Mouse (Mus musculus) MN1 (cell line): ENCODE data around the gene Ubr3.

ENCODE experiments used
- DNase-seq: peaks from one replicate; pipeline ENCODE4 v3.0.0-alpha.2; 2016; ENCODE audit warnings: low spot score

Gene Ubr3

GRCm38 (mm10) chr2:69897039-69897617, at the start of gene Ubr3:
Ubr3 (plus strand) TSS chr2:69897246.
- DNase-seq, result peak; percentile 97

DNA sequence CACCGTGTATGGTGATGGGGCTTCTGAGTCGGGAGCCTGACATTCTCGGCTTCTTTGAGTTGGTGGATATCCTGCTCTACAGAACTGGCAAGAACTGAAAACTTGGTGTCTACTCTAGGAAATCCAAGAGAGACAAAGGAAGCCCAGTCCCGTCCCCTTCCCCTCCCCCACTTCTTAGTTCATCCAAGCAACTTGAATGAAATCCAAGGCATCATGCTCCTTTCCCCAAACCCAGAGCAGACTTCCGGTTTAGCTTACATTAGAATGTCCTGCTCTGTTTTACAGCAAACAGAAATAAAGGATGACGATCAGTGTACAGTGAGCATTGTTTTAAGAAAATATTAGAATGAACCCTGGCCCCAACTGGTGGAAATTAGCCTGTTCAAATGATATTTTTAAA, 47.8 kb upstream of the Ubr3 start:
- no peak for DNase-seq

DNA sequence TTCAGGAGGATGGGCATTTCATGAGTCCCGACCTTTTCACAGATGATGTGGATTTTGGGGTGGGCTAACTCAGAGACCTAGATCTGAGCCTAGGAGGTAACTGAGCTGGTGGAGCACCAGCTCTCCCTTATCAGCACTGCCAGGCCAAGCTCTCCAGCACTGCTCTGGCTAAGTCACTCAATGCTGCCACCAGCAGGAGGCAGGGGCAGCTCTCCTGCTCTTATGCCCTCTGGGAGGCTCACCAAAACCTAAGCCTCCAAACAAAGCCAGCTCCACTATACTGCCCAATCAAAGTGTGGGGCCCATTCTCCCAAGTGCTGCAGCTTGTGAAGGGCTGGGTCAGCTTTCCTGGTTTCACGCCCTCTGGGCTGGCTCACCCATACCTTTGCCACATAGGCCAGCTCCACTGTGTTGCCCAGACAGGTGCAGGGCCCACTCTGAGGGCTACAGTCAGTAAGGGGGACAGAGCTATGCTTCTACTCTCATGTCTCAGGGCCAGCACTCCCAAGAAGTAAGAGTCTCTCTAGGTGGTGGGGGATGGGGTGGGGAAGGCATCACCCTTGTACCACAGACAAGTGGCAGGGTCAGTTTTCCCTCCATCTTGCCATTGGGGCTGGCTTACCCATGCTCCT, 45.5 kb upstream of the Ubr3 start:
- DNase-seq, result no peak

GRCm38 (mm10) chr2:69856392-69856791, 40.7 kb upstream of the Ubr3 start:
- DNase-seq, result no peak

DNA sequence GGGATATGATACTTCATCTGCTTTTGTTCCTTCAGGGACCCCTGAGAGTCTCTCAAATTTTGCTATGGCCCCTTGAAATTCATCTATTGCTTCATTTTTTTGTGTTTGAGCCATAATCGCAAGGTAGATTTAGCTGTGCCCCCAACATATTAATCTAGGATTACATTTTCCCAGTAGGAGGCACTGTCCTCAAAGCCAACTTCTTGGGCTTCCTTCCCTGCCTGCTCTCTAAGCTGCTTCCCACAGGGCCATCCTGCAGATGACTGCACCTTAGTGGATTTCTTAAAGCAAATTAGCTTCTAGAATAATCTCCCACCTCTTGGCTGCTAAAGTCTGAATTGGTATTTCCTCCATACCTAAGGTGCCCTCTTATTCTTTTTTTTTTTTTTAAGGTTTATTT, 39.2 kb upstream of the Ubr3 start:
- DNase-seq, result no peak

GRCm38 (mm10) chr2:69860972-69861452, 36.0 kb upstream of the Ubr3 start:
- no peak for DNase-seq

DNA sequence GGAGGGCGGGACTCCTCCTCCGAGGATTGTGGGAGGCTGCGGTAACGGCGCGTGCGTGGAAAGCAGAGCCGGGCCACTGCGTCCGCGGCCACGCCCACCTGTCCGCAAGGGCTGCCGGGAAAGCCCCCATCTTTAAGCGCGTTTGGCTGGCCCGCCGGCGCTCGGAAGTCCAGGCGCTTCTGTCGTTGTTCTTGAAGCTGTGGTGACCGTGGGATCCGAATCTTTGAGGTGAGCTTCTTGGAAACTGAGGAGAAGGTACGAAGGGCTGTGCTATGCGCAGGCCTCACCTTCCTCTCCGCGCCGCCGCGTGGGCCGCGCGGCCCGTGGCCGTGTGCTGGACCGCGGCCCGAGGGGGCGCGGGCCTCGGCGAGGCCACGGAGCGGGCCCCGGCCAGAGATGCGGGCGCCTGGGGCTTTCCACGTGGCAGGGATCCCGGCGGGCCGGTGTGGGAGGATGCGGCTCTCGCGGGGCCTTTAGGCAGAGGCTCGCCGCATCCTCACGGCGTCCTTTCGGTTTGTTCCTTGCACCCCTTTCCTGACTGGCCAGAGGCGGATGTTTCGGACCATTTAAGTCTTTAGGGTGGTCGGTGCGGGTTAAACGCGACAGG, 35.5 kb upstream of the Ubr3 start, which contains the start of gene Ssb:
TSS of gene Ssb (plus strand) at position 78 of the 607 bp plus-strand sequence.
- peak; percentile 96 for DNase-seq

- DNase-seq, result peak; percentile 30
Observed at GRCm38 (mm10) chr2:69862117-69862657, 34.9 kb upstream of the Ubr3 start.

DNA sequence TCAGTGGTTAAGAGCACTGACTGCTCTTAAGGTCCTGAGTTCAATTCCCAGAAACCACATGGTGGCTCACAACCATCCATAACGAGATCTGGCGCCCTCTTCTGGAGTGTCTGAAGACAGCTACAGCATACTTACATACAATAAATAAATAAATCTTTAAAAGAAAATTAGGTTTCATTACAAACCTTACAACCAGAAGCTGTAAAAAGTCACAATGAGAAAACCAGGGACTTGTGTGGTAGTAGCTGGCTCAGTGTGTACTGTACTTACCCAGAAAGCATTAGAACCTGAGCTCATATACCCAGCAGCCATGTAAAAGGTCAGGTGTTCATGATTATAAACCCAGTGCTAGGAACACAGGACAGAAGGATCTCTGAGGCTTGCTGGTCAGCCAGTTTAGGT, 13.1 kb upstream of the Ubr3 start:
- DNase-seq, result no peak

- no peak for DNase-seq
Observed at GRCm38 (mm10) chr2:69884581-69884980, 12.5 kb upstream of the Ubr3 start.

GRCm38 (mm10) chr2:69885050-69885449, 12.0 kb upstream of the Ubr3 start:
- DNase-seq, result no peak

DNA sequence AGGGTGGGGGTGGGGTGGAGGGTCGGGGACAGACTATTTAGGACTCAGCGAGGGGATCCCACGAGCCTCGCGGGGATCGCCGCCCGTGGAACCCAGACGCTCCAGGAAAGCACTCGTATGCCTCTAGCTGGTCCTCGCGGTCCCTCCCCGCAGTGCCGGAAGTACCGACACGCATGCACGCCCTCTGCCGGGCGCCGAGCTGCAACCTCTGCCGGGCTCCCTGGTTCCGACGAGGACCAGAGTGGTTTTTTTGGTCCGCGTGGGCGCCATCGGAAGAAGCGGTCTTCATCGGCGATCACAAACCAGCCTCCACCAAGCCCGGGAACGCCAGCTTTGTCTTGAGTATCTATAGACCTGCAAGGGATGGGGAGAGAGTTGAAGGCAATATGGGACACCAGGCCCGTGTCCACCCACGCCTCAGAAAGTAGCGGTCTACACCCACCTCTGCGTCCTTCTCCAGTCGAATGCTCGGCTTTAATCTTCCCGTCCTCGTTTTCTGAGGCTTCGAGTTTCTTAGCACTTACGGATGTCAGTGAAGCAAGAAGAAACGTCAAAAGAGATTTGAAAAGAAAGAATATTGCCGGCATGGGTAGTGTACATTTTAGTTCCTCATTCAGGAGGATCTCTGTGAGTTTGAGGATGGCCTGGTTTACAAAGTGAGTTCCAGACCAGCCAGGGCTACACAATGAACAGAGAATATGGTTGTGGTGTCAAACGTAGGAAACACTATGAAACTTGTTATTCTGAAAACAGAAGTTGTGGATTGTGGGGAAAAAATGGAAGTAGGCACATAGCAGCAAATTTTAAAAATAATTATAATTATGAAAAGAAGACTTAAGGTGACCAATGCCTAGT, 11.4 kb upstream of the Ubr3 start, which contains the start of gene Mettl5:
TSS of gene Mettl5 (minus strand) at position 165 of the 855 bp plus-strand sequence.
- peak; percentile 91 for DNase-seq

DNA sequence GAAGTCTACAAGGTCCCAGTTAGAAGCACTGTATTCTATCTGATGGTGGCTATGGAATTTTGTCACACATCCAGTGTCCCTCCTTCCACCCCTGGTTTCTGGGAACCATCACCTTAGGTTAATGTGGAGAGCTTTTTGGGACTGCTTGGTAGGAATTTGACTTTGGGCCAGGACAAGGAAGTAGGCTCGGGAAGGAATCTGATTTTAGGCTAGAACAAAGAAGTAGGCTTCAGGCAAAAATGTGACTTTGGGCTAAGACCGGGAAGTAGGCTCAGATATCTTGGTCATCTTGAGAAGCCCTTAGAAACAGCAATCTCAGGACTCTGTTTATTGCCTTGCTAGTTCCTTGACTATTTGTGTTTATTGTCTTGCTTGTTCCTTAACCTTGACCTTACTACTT, 8.1 kb upstream of the Ubr3 start:
- no peak for DNase-seq

GRCm38 (mm10) chr2:69890843-69891242, 6.2 kb upstream of the Ubr3 start:
- DNase-seq, result no peak

DNA sequence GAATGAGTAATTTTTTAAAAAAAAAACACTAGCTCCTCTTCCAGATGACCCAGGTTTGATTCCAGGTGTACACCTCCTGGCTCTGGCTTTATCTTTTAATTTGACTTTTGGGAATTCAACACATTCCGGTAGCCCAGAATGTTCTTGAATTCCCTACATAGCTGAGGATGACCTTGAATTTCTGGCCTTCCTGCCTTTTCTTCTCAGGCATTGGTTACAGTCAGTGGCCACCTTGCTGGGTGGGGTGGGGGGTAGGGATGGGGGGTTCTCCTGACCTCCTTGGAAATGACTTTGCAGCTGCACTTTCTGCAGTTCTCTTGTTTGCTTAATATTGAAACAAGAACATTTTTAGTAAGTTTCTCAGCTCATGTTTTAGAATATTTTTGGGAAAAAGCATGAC, 3.9 kb upstream of the Ubr3 start:
- no peak for DNase-seq

DNA sequence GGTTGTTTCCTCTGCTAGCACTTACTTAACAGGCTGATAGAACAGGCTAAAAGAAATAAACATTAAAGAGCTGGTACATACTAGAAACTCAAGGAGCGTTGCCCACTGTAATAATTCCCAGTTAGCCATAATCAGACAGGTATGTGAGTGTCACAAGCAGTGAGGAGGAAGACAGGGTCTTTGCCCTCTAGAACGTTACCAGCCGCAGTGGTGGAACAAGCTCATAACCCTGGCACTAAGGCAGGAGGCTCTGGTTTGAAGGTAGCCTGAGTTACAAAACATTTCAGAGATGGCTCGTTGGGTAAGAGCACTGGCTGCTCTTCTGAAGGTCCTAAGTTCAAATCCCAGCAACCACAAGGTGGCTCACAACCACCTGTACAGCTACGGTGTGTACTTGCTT, 3.2 kb upstream of the Ubr3 start:
- DNase-seq, result no peak

GRCm38 (mm10) chr2:69895502-69896223, 1.4 kb upstream of the Ubr3 start:
- no peak for DNase-seq

DNA sequence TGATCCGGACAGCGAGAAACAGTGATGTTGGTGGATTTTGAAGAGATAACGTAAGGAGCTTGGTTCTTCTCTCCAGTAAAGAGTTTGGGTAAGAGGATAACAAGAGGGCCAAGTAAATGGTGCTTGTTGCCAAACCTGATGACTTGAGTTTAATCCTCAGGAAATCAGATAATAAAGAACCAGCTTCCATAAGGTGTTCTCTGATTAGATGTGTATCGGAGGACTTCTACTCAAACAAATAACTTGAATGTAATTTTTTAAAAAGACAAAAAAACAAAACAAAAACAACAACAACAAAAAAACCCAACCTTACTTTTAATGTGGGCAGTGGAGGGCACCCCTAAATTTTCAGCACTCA, 843 bp upstream of the Ubr3 start:
- DNase-seq, result no peak

DNA sequence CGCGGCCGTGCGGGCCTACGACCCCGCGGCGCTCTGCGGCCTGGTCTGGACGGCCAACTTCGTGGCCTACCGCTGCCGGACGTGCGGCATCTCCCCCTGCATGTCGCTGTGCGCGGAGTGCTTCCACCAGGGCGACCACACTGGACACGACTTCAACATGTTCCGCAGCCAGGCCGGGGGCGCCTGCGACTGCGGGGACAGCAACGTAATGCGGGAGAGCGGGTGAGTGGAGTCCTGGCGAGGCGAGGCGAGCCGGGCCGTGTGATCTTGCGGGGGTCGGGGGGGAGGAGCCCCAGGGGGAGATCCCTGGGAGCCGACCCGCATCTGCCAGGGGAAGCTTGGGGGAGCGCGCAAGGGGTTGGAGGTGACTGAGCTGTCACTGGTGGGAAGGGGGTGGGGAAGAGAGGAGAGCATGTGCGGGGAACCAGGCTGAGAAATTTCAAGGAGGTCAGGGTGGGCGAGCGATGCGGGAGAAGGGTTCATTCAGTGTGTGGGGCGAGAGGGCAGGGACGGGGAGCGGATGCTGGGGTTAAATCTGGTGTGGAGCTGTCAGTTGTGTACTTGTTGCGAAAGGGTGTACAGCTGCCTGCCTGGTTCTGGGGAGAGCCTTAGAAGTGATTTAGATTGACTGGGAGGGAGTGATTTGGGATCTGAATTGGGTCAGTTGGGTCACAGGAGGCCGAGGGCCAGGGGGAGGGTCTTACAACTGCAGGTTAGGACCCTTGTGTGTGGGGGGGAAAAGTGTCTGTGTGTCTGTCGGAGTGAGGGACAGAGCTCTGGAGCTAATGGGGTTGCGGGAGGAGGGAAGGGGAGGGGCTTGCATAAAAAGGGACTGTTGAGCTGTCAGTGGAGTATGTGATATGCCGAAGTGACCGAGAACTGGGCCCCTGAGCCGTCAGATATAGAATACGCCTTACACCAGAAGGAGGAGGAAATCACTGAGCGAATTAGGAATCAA, 851 bp downstream of the Ubr3 start:
- peak; percentile 53 for DNase-seq

DNA sequence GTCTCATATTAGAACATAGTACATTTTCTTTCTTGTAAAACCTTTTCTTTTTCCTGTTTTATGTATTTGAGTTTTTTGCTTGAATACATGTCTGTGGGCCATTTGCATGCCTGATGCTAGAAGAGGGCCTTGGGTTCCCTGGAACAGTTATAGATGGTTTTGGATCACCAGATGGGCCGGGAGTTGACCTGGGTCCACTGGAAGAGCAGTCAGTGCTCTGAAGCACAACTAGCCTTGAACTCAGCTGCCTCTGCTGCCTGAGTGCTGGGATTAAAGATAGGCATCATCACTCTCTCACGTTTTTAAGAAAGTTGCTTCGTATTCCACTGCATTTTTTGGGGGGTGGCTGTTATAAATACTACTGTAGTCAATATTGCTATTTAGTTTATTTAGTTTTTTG, 6.5 kb downstream of the Ubr3 start:
- no peak for DNase-seq
